Mouse (Mus musculus) limb, embryonic 12.5 days (tissue): ENCODE measurements at regions not wholly inside any gene's neighbourhood (a gene's known extent, or its start where the extent isn't known, plus 50 kb on each side); places are given as distances from the start of the nearest gene placed in this dataset.
A peak's percentile ranks its signal among the peaks of the same experiment; 100 is the strongest.

ENCODE experiments used
- ATAC-seq: fragments of 200-750 bp; cut with Nextera tagmentation; 2 replicates; pipeline ENCODE4 v1.8.0; 2017; ENCODE audit warnings: low read depth, moderate TSS enrichment; ENCODE audit not compliant: insufficient number of reproducible peaks, insufficient read depth, low FRiP score, low TSS enrichment
- H3K27ac ChIP-seq: fragments of 300-500 bp; sonication (generic); 2 replicates; pipeline ENCODE4 v1.5.1; 2016; ENCODE audit warnings: mild to moderate bottlenecking, moderate library complexity
- H3K27me3 ChIP-seq: fragments of 300-500 bp; sonication (generic); 2 replicates; pipeline ENCODE4 v1.6.1; 2016; ENCODE audit warnings: mild to moderate bottlenecking, moderate library complexity
- H3K36me3 ChIP-seq: fragments of 300-500 bp; sonication (generic); 2 replicates; pipeline ENCODE4 v1.6.1; 2016; ENCODE audit warnings: mild to moderate bottlenecking, moderate library complexity
- H3K4me1 ChIP-seq: fragments of 300-500 bp; sonication (generic); replicated peaks from 2 replicates; pipeline ENCODE4 v1.6.1; 2016
- H3K4me2 ChIP-seq: fragments of 300-500 bp; sonication (generic); 2 replicates; pipeline ENCODE4 v1.6.1; 2016; ENCODE audit warnings: mild to moderate bottlenecking, moderate library complexity
- H3K4me3 ChIP-seq: fragments of 300-500 bp; sonication (generic); replicated peaks from 2 replicates; pipeline ENCODE4 v1.5.1; 2016; ENCODE audit warnings: mild to moderate bottlenecking
- H3K9ac ChIP-seq: fragments of 300-500 bp; sonication (generic); replicated peaks from 2 replicates; pipeline ENCODE4 v1.6.1; 2016; ENCODE audit warnings: mild to moderate bottlenecking, moderate library complexity
- H3K9me3 ChIP-seq: fragments of 300-500 bp; sonication (generic); 2 replicates; pipeline ENCODE4 v1.6.1; 2016; ENCODE audit warnings: mild to moderate bottlenecking, moderate library complexity
- WGBS: fragments of 180-500 bp; shearing (Covaris S2); methylation state at CpG from one replicate; pipeline ENCODE4 v1.1.7; 2016; 5-methylcytosine and 5-hydroxymethylcytosine counted together

- Histone ChIP-seq H3K4me3 (no peak overlapping the region), H3K9me3 (no peaks in the 10 kb centered on the region), H3K27me3 (no peaks in the 10 kb centered on the region), H3K4me1 (peaks cover 14% of the 10 kb centered on the region), H3K4me2 (no peak overlapping the region), H3K27ac (no peak overlapping the region), H3K36me3 (no peaks in the 10 kb centered on the region), H3K9ac (no peak overlapping the region)
- WGBS: 29% methylated on average over 6 of the region's 6 CpGs
- no peak for ATAC-seq
Observed at GRCm38 (mm10) chr6:100995874-100996560, 162.6 kb downstream of the Ppp4r2 start.

DNA sequence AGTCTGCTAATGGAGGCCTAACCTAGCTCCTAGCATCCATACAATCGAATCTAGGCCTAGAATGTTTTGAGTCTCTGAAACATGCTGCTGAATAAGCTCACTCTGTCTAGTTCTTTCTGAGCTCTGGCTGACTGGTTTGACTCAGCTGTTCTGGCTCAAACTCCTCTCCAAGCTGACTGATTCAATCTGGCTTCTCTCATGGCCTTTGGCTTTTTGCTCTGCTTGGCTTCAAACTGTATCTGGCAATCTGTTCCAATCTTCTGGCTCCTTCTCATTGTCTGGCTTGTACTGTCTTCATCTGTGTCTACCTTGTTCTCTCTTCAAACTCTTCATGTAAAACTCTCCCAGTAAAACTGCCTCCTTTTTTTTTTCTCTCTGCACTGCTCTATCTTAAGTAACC lies 164.9 kb downstream of the Ppp4r2 start:
- 93% methylated on average over 1 of the region's 1 CpGs for WGBS
- no peak for ATAC-seq
- Histone ChIP-seq H3K27me3 (no peaks in the 10 kb centered on the region), H3K4me1 (peaks cover 10% of the 10 kb centered on the region), H3K36me3 (no peaks in the 10 kb centered on the region), H3K4me2 (no peak overlapping the region), H3K9ac (no peak overlapping the region), H3K4me3 (no peak overlapping the region), H3K9me3 (no peaks in the 10 kb centered on the region), H3K27ac (no peak overlapping the region)

DNA sequence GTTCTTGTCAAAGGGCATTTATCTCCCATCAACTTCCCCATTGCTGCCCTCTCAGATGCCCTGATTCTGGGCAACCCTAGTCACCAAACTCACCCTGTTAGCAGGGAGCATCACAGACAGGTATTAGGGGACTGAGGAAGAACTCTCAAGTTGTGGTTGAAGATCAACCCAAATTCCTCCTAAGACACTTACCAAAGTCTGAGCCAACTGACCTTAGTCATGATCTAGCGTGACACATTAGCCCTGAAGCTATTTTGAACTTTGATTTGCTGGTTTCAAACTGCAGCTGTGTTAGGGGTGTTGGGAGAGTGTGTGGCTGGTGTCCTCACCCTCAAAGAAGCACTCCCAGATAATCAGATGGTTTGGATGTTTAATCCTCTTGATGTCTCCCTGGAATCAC lies 170.5 kb downstream of the Ppp4r2 start:
- no peak overlapping the region for H3K4me3 ChIP-seq
- no peaks in the 10 kb centered on the region for H3K36me3 ChIP-seq
- no peaks in the 10 kb centered on the region for H3K27me3 ChIP-seq
- H3K4me1 ChIP-seq: no peaks in the 10 kb centered on the region
- H3K9ac ChIP-seq: no peak overlapping the region
- ATAC-seq: no peak
- 86% methylated on average over 1 of the region's 1 CpGs for WGBS
- H3K9me3 ChIP-seq: no peaks in the 10 kb centered on the region
- H3K4me2 ChIP-seq: no peak overlapping the region
- H3K27ac ChIP-seq: no peak overlapping the region

GRCm38 (mm10) chr6:101021650-101022049 lies 188.2 kb downstream of the Ppp4r2 start:
- Histone ChIP-seq H3K9me3 (peaks cover 3% of the 10 kb centered on the region; the same call in 1 of the 2 replicates), H3K27ac (no peak overlapping the region), H3K36me3 (no peaks in the 10 kb centered on the region), H3K4me1 (peaks cover 9% of the 10 kb centered on the region), H3K4me2 (no peak overlapping the region), H3K27me3 (no peaks in the 10 kb centered on the region), H3K4me3 (no peak overlapping the region), H3K9ac (no peak overlapping the region)
- no peak for ATAC-seq
- WGBS: 53% methylated on average over 3 of the region's 3 CpGs

GRCm38 (mm10) chr6:101025816-101026215 lies 192.4 kb downstream of the Ppp4r2 start:
- H3K27me3 ChIP-seq: peaks cover 4% of the 10 kb centered on the region
- no peak for ATAC-seq
- H3K4me2 ChIP-seq: no peak overlapping the region
- H3K9me3 ChIP-seq: peaks cover 3% of the 10 kb centered on the region; the same call in 1 of the 2 replicates
- H3K9ac ChIP-seq: no peak overlapping the region
- H3K4me3 ChIP-seq: no peak overlapping the region
- WGBS: 93% methylated on average over 4 of the region's 4 CpGs
- no peak overlapping the region for H3K27ac ChIP-seq
- H3K36me3 ChIP-seq: no peaks in the 10 kb centered on the region
- peaks cover 16% of the 10 kb centered on the region for H3K4me1 ChIP-seq

GRCm38 (mm10) chr6:101027462-101027861 lies 194.0 kb downstream of the Ppp4r2 start:
- Histone ChIP-seq H3K27ac (0 out of 2 replicates have a peak overlapping the region, but pooled peaks have one; percentile 5), H3K9me3 (peaks cover 3% of the 10 kb centered on the region; the same call in 1 of the 2 replicates), H3K4me1 (peaks cover 7% of the 10 kb centered on the region; the same call in 1 of the 2 replicates), H3K4me3 (no peak overlapping the region), H3K4me2 (no peak overlapping the region), H3K36me3 (no peaks in the 10 kb centered on the region), H3K27me3 (peaks cover 4% of the 10 kb centered on the region), H3K9ac (no peak overlapping the region)
- ATAC-seq: peak; percentile 47; the same call in 1 of the 2 replicates
- 10% methylated on average over 10 of the region's 10 CpGs for WGBS

DNA sequence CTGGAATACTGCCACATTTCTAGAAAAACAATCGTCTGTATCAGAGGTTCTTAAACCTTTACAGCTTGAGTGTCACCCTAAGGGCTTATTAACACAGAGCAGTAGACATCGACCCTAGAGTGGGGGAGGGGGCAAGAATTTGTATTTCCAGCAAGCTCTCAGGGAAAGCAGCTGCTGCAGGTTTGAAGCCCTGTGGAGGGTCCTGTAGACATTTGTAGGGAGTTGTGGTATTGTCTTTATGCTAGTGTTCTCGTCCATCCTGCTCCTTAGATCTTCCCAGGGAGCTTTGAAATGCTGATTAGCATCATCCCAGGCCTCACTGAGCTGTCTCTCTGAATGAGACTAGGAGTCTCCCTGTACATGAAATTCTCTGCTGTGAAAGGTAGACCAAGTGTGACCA lies 196.0 kb downstream of the Ppp4r2 start:
- no peak overlapping the region for H3K4me2 ChIP-seq
- peaks cover 11% of the 10 kb centered on the region; the same call in 1 of the 2 replicates for H3K4me1 ChIP-seq
- WGBS: 29% methylated on average over 3 of the region's 3 CpGs
- no peak overlapping the region for H3K27ac ChIP-seq
- no peak overlapping the region for H3K9ac ChIP-seq
- peaks cover 8% of the 10 kb centered on the region for H3K27me3 ChIP-seq
- H3K4me3 ChIP-seq: no peak overlapping the region
- H3K9me3 ChIP-seq: peaks cover 3% of the 10 kb centered on the region; the same call in 1 of the 2 replicates
- no peaks in the 10 kb centered on the region for H3K36me3 ChIP-seq
- ATAC-seq: no peak

- 90% methylated on average over 13 of the region's 13 CpGs for WGBS
- no peak overlapping the region for H3K4me2 ChIP-seq
- no peak overlapping the region for H3K4me3 ChIP-seq
- H3K9me3 ChIP-seq: peaks cover 3% of the 10 kb centered on the region; the same call in 1 of the 2 replicates
- H3K9ac ChIP-seq: no peak overlapping the region
- no peaks in the 10 kb centered on the region for H3K36me3 ChIP-seq
- ATAC-seq: no peak
- H3K4me1 ChIP-seq: peaks cover 12% of the 10 kb centered on the region; the same call in 1 of the 2 replicates
- no peak overlapping the region for H3K27ac ChIP-seq
- peaks cover 8% of the 10 kb centered on the region for H3K27me3 ChIP-seq
Observed at GRCm38 (mm10) chr6:101030451-101031125, 197.2 kb downstream of the Ppp4r2 start.

DNA sequence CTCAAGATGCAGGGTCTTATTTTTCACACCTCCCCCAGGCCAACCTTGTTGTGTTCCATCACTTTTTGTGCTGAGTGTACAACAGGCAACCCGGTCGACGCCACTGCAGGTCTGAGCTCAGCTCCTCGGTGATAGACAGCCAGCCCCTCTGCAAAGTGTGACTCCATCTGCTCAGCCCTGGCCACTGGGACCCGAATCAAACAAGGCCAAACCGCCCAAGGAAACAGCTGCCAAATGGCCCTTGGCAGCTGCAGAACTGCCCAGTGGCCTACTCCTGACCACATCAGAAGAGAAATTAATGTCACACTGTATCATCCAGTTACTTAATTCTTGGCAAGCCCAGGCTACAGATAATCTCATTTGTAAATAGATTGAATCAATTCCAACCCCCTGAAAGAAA lies 213.3 kb downstream of the Ppp4r2 start:
- no peak overlapping the region for H3K4me3 ChIP-seq
- no peaks in the 10 kb centered on the region for H3K36me3 ChIP-seq
- no peak overlapping the region for H3K4me2 ChIP-seq
- peaks cover 12% of the 10 kb centered on the region for H3K4me1 ChIP-seq
- H3K27me3 ChIP-seq: no peaks in the 10 kb centered on the region
- H3K9me3 ChIP-seq: no peaks in the 10 kb centered on the region
- ATAC-seq: no peak
- H3K9ac ChIP-seq: no peak overlapping the region
- WGBS: 62% methylated on average over 6 of the region's 6 CpGs
- no peak overlapping the region for H3K27ac ChIP-seq

DNA sequence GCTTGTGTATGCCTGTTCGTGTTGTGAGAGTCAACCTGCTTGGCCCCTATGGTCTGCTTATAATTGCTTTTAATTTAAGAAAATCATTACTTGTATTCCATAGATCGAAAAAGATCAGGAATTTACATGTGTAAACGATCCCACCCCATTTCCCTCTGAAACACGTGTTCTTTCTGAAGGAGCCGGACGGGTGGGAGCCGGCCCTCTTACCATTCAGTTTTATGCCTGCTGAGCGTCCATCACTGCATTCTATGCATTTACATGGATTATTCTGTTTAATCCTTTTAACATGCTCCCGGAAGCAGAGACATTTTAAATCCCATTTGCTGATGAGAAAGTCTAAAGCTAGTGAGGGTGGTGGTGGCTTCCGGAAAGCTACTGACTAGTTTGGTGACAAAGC lies 213.8 kb downstream of the Ppp4r2 start:
- WGBS: 85% methylated on average over 10 of the region's 10 CpGs

GRCm38 (mm10) chr6:101048431-101048830 lies 215.0 kb downstream of the Ppp4r2 start:
- Histone ChIP-seq H3K36me3 (no peaks in the 10 kb centered on the region), H3K4me2 (no peak overlapping the region), H3K27me3 (no peaks in the 10 kb centered on the region), H3K9ac (no peak overlapping the region), H3K27ac (no peak overlapping the region), H3K9me3 (no peaks in the 10 kb centered on the region), H3K4me3 (no peak overlapping the region), H3K4me1 (peaks cover 12% of the 10 kb centered on the region)
- WGBS: 72% methylated on average over 1 of the region's 1 CpGs
- ATAC-seq: no peak

More for the DNA sequence above, 213.8 kb downstream of the Ppp4r2 start:
- H3K27me3 ChIP-seq: no peaks in the 10 kb centered on the region
- H3K9ac ChIP-seq: no peak overlapping the region
- no peaks in the 10 kb centered on the region for H3K36me3 ChIP-seq
- no peak overlapping the region for H3K4me2 ChIP-seq
- no peaks in the 10 kb centered on the region for H3K9me3 ChIP-seq
- H3K4me1 ChIP-seq: peaks cover 12% of the 10 kb centered on the region
- H3K27ac ChIP-seq: no peak overlapping the region
- H3K4me3 ChIP-seq: no peak overlapping the region
- no peak for ATAC-seq
